Comparison of ENCODE assay signal across 28 mouse cellular contexts in genomic region chr1:82924650-82925049, GRCm38 (mm10). TPM values are rescaled to one million over a fixed set of nuclear protein-coding genes. Genes with fewer than 3 reads are reported as not detected.
A peak's percentile ranks its signal among the peaks of the same experiment; 100 is the strongest.
DNase-seq lines count a peak whose midpoint lies in the region; TF ChIP-seq lines count a peak whose summit lies in the region.
"Had no signal": no experiment of that assay in that cellular context is flagged by ENCODE, and none has a peak within 500 bp of the region (broad histone marks: within the 10 kb centered on the region; RNA-seq: fewer than 3 reads in every experiment).

A030014E15Rik (plus strand) TSS chr1:82924917.

- no peak for TF ChIP-seq POLR2A in heart, adult 2 months (IDR thresholded peaks at IDR 0.05; ENCODE audit: insufficient read depth, low read depth, low read length)
- no peak for TF ChIP-seq POLR2A in MEL (IDR thresholded peaks at IDR 0.05; ENCODE audit: control insufficient read depth in 1 of 2, insufficient read depth in 1 of 2, low read depth in 1 of 2, low read length in 2 of 2, poor library complexity in 1 of 2)

- H3K4me3 ChIP-seq in heart, adult 2 months = no peak within 1 kb of the TSS
- H3K4me3 ChIP-seq in E14TG2a.4 (replicated peaks; ENCODE audit: low read length) (peak within 1 kb of the TSS; percentile 41), MEL (ENCODE audit: control insufficient read depth in 1 of 2, insufficient read depth in 1 of 2, low read depth in 2 of 2, low read length in 2 of 2) (no peak within 1 kb of the TSS)
- no peak within 1 kb of the TSS for H3K4me3 ChIP-seq in hindbrain, embryonic 10.5 days
- H3K4me3 ChIP-seq: embryonic facial prominence, embryonic 15.5 days; kidney, embryonic 15.5 days; left cerebral cortex, adult 2 months; liver, embryonic 12.5 days; midbrain, embryonic 10.5 days; stomach, embryonic 15.5 days had no signal

- peak; percentile 13 for DNase-seq in heart, adult 8-10 months (ENCODE audit: low spot score)
- no peak for DNase-seq in heart, adult 2 months
- DNase-seq in MEL (ENCODE audit: low read depth, low spot score) = peak; percentile 37
- peak; percentile 56 for DNase-seq in lung, postnatal 10 days
- no peak for DNase-seq in gastrocnemius, postnatal 4 days (ENCODE audit: low spot score in 2 of 2)
- DNase-seq in hindbrain, embryonic 10.5 days (ENCODE audit: low spot score) = no peak
- DNase-seq: cerebellum, adult 9-11 months; heart, postnatal 4 days; left cerebral cortex, postnatal 4 days; thymus, adult 18-20 months had no signal

- no peaks in the 10 kb centered on the region for H3K79me2 ChIP-seq in heart, adult 2 months (replicated peaks; ENCODE audit: control insufficient read depth, insufficient read depth, low read length)
- H3K79me2 ChIP-seq in MEL (ENCODE audit: control insufficient read depth, insufficient read depth, low read length, poor library complexity) = no peaks in the 10 kb centered on the region

- intact Hi-C loops in heart, adult 2 months (cut with DNase I) = no loop called here

- TF ChIP-seq EP300 in heart, adult 2 months (IDR thresholded peaks at IDR 0.05; ENCODE audit: insufficient read depth, low read depth, low read length) = no peak
- no peak for TF ChIP-seq EP300 in MEL (IDR thresholded peaks at IDR 0.05; ENCODE audit: low read depth in 1 of 2, low read length in 2 of 2)

- H3K36me3 ChIP-seq in heart, adult 2 months (ENCODE audit: control insufficient read depth, insufficient read depth, low read length) = no peaks in the 10 kb centered on the region
- H3K36me3 ChIP-seq in E14TG2a.4 (ENCODE audit: insufficient read depth, low read length) (no peaks in the 10 kb centered on the region), MEL (ENCODE audit: control insufficient read depth in 1 of 2, insufficient read depth in 2 of 2, low read length in 2 of 2) (no peaks in the 10 kb centered on the region)
- H3K36me3 ChIP-seq in hindbrain, embryonic 10.5 days = no peaks in the 10 kb centered on the region
- H3K36me3 ChIP-seq: embryonic facial prominence, embryonic 15.5 days; kidney, embryonic 15.5 days; liver, embryonic 12.5 days; midbrain, embryonic 10.5 days; stomach, embryonic 15.5 days had no signal

- no peak within 1 kb of the TSS for H3K27ac ChIP-seq in heart, adult 2 months
- no peak within 1 kb of the TSS for H3K27ac ChIP-seq in MEL (ENCODE audit: control insufficient read depth, low read depth, low read length)
- no peak within 1 kb of the TSS for H3K27ac ChIP-seq in hindbrain, embryonic 10.5 days
- H3K27ac ChIP-seq: embryonic facial prominence, embryonic 15.5 days; kidney, embryonic 15.5 days; left cerebral cortex, adult 2 months; liver, embryonic 12.5 days; midbrain, embryonic 10.5 days; stomach, embryonic 15.5 days had no signal

- 77% methylated on average over 6 of the region's 6 CpGs for WGBS in heart, adult 2 months
- 94% methylated on average over 6 of the region's 6 CpGs for WGBS in hindbrain, embryonic 10.5 days

- no peak for TF ChIP-seq RAD21 in MEL (IDR thresholded peaks at IDR 0.05; ENCODE audit: low read depth, low read length)

- H3K27me3 ChIP-seq in heart, adult 2 months (ENCODE audit: control insufficient read depth, insufficient read depth, low read length) = no peaks in the 10 kb centered on the region
- H3K27me3 ChIP-seq in E14TG2a.4 (ENCODE audit: insufficient read depth, low read length) = no peaks in the 10 kb centered on the region
- H3K27me3 ChIP-seq in MEL (ENCODE audit: control insufficient read depth in 1 of 2, insufficient read depth in 2 of 2, low read length in 2 of 2) = no peaks in the 10 kb centered on the region
- no peaks in the 10 kb centered on the region for H3K27me3 ChIP-seq in hindbrain, embryonic 10.5 days (ENCODE audit: insufficient read depth, poor library complexity, severe bottlenecking)
- H3K27me3 ChIP-seq: CH12.LX; embryonic facial prominence, embryonic 15.5 days; kidney, embryonic 15.5 days; liver, embryonic 12.5 days; stomach, embryonic 15.5 days had no signal

- H3K9ac ChIP-seq in heart, adult 2 months (ENCODE audit: low read depth, low read length) = no peak within 1 kb of the TSS
- no peak within 1 kb of the TSS for H3K9ac ChIP-seq in MEL (ENCODE audit: control insufficient read depth, low read depth, low read length, poor library complexity, severe bottlenecking)
- H3K9ac ChIP-seq: embryonic facial prominence, embryonic 15.5 days; kidney, embryonic 15.5 days; liver, embryonic 12.5 days; stomach, embryonic 15.5 days had no signal

- H3K9me3 ChIP-seq in E14TG2a.4 (ENCODE audit: low read length) (no peaks in the 10 kb centered on the region), MEL (replicated peaks; ENCODE audit: insufficient read depth, low read length) (no peaks in the 10 kb centered on the region)
- H3K9me3 ChIP-seq in hindbrain, embryonic 10.5 days = 0 out of 2 replicates have a peak, but pooled peaks cover 3% of the 10 kb centered on the region
- H3K9me3 ChIP-seq: embryonic facial prominence, embryonic 15.5 days; kidney, embryonic 15.5 days; liver, embryonic 12.5 days; midbrain, embryonic 10.5 days; stomach, embryonic 15.5 days had no signal

- no peaks in the 10 kb centered on the region for H3K4me1 ChIP-seq in heart, adult 2 months (ENCODE audit: control insufficient read depth, insufficient read depth, low read length)
- H3K4me1 ChIP-seq in E14TG2a.4 (replicated peaks; ENCODE audit: low read depth, low read length) (no peaks in the 10 kb centered on the region), MEL (ENCODE audit: control insufficient read depth in 1 of 2, insufficient read depth in 2 of 2, low read length in 2 of 2) (no peaks in the 10 kb centered on the region)
- no peaks in the 10 kb centered on the region for H3K4me1 ChIP-seq in hindbrain, embryonic 10.5 days (replicated peaks)
- H3K4me1 ChIP-seq: embryonic facial prominence, embryonic 15.5 days; kidney, embryonic 15.5 days; liver, embryonic 12.5 days; midbrain, embryonic 10.5 days; stomach, embryonic 15.5 days had no signal

- TF ChIP-seq CTCF in heart, adult 2 months (IDR thresholded peaks at IDR 0.05) = no peak
- TF ChIP-seq CTCF in E14TG2a.4 (conservative IDR thresholded peaks at IDR 0.05; ENCODE audit: low read length) = no peak
- no peak for TF ChIP-seq CTCF in MEL (IDR thresholded peaks at IDR 0.05 in 2 of 3, conservative IDR thresholded peaks at IDR 0.05 in 1 of 3; ENCODE audit: control insufficient read depth in 1 of 3, insufficient read depth in 1 of 3, low read depth in 2 of 3, low read length in 3 of 3, poor library complexity in 1 of 3, severe bottlenecking in 1 of 3)

TF ChIP-seq in MEL, 35 proteins besides CTCF, POLR2A, EP300 and RAD21:
- TF ChIP-seq CHD2 (IDR thresholded peaks at IDR 0.05; ENCODE audit: low read length) = no peak
- TF ChIP-seq UBTF (IDR thresholded peaks at IDR 0.05; ENCODE audit: borderline replicate concordance, insufficient read depth, low read depth, low read length) = no peak
- no peak for TF ChIP-seq MXI1 (IDR thresholded peaks at IDR 0.05; ENCODE audit: low read depth, low read length)
- no peak for TF ChIP-seq ZNF384 (IDR thresholded peaks at IDR 0.05; ENCODE audit: low read depth, low read length)
- TF ChIP-seq NELFE (IDR thresholded peaks at IDR 0.05; ENCODE audit: low read depth, low read length) = no peak
- TF ChIP-seq USF2 (IDR thresholded peaks at IDR 0.05; ENCODE audit: borderline replicate concordance in 1 of 2, insufficient read depth in 1 of 2, low read depth in 1 of 2, low read length in 2 of 2) = no peak
- TF ChIP-seq SMC3 (IDR thresholded peaks at IDR 0.05; ENCODE audit: low read depth, low read length) = no peak
- TF ChIP-seq KAT2A (conservative IDR thresholded peaks at IDR 0.05; ENCODE audit: low read depth, low read length) = no peak
- no peak for TF ChIP-seq MAX (IDR thresholded peaks at IDR 0.05; ENCODE audit: low read length)
- TF ChIP-seq NRF1 (IDR thresholded peaks at IDR 0.05; ENCODE audit: insufficient read depth, low read depth, low read length, poor library complexity, severe bottlenecking) = no peak
- TF ChIP-seq MYC (IDR thresholded peaks at IDR 0.05; ENCODE audit: low read depth, low read length) = no peak
- no peak for TF ChIP-seq MAFK (IDR thresholded peaks at IDR 0.05; ENCODE audit: borderline replicate concordance, low read depth, low read length)
- no peak for TF ChIP-seq BHLHE40 (IDR thresholded peaks at IDR 0.05; ENCODE audit: borderline replicate concordance, low read depth, low read length)
- TF ChIP-seq HCFC1 (IDR thresholded peaks at IDR 0.05; ENCODE audit: low read depth, low read length) = no peak

RNA-seq across cellular contexts. Expression of gene A030014E15Rik, which starts in this region (rescaled TPM):
- not detected for total RNA-seq in heart, adult 8-10 months (2022)
- total RNA-seq in heart, adult 2 months (2021) = not detected
- not detected in 2 replicates for polyA plus RNA-seq in heart, adult 2 months (2012; rRNA removed)
- not detected in 2 replicates for total RNA-seq in MEL (2012; rRNA removed)
- polyA plus RNA-seq in MEL (2012; ENCODE audit: insufficient read depth in 1 of 2, insufficient read length in 2 of 2, low read depth in 1 of 2, low replicate concordance in 2 of 2, missing spikeins in 1 of 2) = not detected
- total RNA-seq in gastrocnemius, postnatal 4 days (2021) = not detected
- not detected in 2 replicates for polyA plus RNA-seq in hindbrain, embryonic 10.5 days (2016; fragmentation: Nextera tagmentation; extraction: Ambion mirVana)
- total RNA-seq: adrenal gland, postnatal 4 days; CH12.LX; gastrocnemius, adult 18-20 months; heart, postnatal 4 days; layer of hippocampus, adult 8-10 months; left cerebral cortex, adult 2 months; left cerebral cortex, postnatal 4 days; midbrain, postnatal 0 days had no signal
- polyA plus RNA-seq: forebrain, embryonic 16.5 days; gonadal fat pad, adult 2 months; heart, embryonic 14.5 days; hindbrain, embryonic 16.5 days; intestine, embryonic 16.5 days; kidney, embryonic 15.5 days; liver, embryonic 12.5 days; lung, embryonic 16.5 days; midbrain, embryonic 10.5 days; midbrain, postnatal 0 days; stomach, embryonic 15.5 days had no signal

Comparison
In these comparisons a context has a peak if more than half of its experiments do, and no peak if none do; other contexts are left out.
1. Peak in DNase-seq in heart, adult 8-10 months; RNA of the gene not detected or under 1 TPM.
2. Peak in DNase-seq in MEL; RNA of the gene not detected or under 1 TPM.